Comparison of ENCODE assay signal across 16 mouse cellular contexts in the genomic region with DNA sequence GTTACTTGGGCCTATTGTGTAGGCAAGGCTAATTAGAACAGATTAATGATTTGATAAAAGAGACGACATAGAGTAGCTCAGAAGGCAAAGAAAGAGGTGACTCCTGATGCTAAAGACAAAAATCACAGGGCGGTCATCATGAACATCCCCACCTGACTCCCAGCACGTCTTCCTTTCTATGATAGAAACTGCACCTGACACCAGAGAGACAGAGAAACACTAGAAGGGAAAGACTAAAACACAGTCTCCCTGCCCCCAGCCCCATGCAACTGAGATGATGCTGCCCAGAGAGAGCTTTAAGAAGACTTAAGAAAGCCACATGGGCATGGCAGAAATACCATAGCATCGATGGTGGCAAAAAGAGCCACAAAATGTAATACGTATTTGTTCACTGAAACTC.
"Had no signal": no experiment of that assay in that cellular context is flagged by ENCODE, and none has a peak within 500 bp of the region (broad histone marks: within the 10 kb centered on the region; RNA-seq: fewer than 3 reads in every experiment).

No protein-coding gene starts in this region.

- H3K27ac ChIP-seq: neural tube, embryonic 13.5 days; neural tube, embryonic 15.5 days; stomach, embryonic 15.5 days; stomach, postnatal 0 days had no signal

- H3K9me3 ChIP-seq: neural tube, embryonic 13.5 days; neural tube, embryonic 15.5 days; stomach, embryonic 15.5 days had no signal

- H3K9ac ChIP-seq: neural tube, embryonic 13.5 days; neural tube, embryonic 15.5 days; stomach, embryonic 15.5 days had no signal

- H3K4me2 ChIP-seq: neural tube, embryonic 13.5 days; neural tube, embryonic 15.5 days; stomach, embryonic 15.5 days had no signal

- H3K36me3 ChIP-seq: neural tube, embryonic 13.5 days; neural tube, embryonic 15.5 days; stomach, embryonic 15.5 days had no signal

- H3K4me3 ChIP-seq: neural tube, embryonic 13.5 days; neural tube, embryonic 15.5 days; stomach, embryonic 15.5 days had no signal

- H3K4me1 ChIP-seq: neural tube, embryonic 13.5 days; neural tube, embryonic 15.5 days; stomach, embryonic 15.5 days had no signal

- DNase-seq: retina, postnatal 1 day; right cerebral cortex, adult 18-20 months; right cerebral cortex, postnatal 14 days; right cerebral cortex, postnatal 25 days; right cerebral cortex, postnatal 4 days; spleen, adult 18-20 months; thymus, adult 18-20 months; thymus, adult 2 months; thymus, postnatal 14 days; thymus, postnatal 25 days; thymus, postnatal 36 days; thymus, postnatal 4 days had no signal

- H3K27me3 ChIP-seq: neural tube, embryonic 13.5 days; neural tube, embryonic 15.5 days; stomach, embryonic 15.5 days had no signal
